Mouse (Mus musculus) right cerebral cortex, postnatal 10 days (tissue): ENCODE data around the gene Akap2.

ENCODE experiments used
- DNase-seq, 2 experiments: peaks; one replicate each; pipeline ENCODE4 v3.0.0; 2021; ENCODE audit warnings: low spot score in 2 of 2

Gene Akap2

GRCm38 (mm10) chr4:57717354-57717753 is at the start of gene Akap2:
Gene Akap2, plus strand, starts transcription at chr4:57717657.
- no peak for DNase-seq

GRCm38 (mm10) chr4:57670813-57671469 is 46.5 kb upstream of the Akap2 start:
- peak in 1 of 2 experiments; percentile 42 for DNase-seq

GRCm38 (mm10) chr4:57672541-57672940 is 44.9 kb upstream of the Akap2 start:
- no peak for DNase-seq

- DNase-seq, result peak; percentile 81 to 90
These were observed 44.2 kb upstream of the Akap2 start for GRCm38 (mm10) chr4:57672996-57673906.

- no peak for DNase-seq
These were observed 43.1 kb upstream of the Akap2 start for GRCm38 (mm10) chr4:57674351-57674750.

GRCm38 (mm10) chr4:57675387-57675786 is 42.1 kb upstream of the Akap2 start:
- DNase-seq, result peak in 1 of 2 experiments; percentile 39

GRCm38 (mm10) chr4:57677916-57678315 is 39.5 kb upstream of the Akap2 start:
- DNase-seq, result no peak

GRCm38 (mm10) chr4:57678991-57679457 is 38.4 kb upstream of the Akap2 start:
- DNase-seq, result no peak

GRCm38 (mm10) chr4:57680186-57680585 is 37.3 kb upstream of the Akap2 start:
- no peak for DNase-seq

- DNase-seq, result no peak
These were observed 35.9 kb upstream of the Akap2 start for GRCm38 (mm10) chr4:57681511-57681910.

GRCm38 (mm10) chr4:57682341-57682740 is 35.1 kb upstream of the Akap2 start:
- DNase-seq, result no peak

GRCm38 (mm10) chr4:57682944-57683343 is 34.5 kb upstream of the Akap2 start:
- DNase-seq, result no peak

- DNase-seq, result no peak
These were observed 32.7 kb upstream of the Akap2 start for GRCm38 (mm10) chr4:57684676-57685215.

- no peak for DNase-seq
These were observed 30.7 kb upstream of the Akap2 start for GRCm38 (mm10) chr4:57686736-57687135.

- DNase-seq, result no peak
These were observed 29.9 kb upstream of the Akap2 start for GRCm38 (mm10) chr4:57687583-57687982.

GRCm38 (mm10) chr4:57688131-57688530 is 29.3 kb upstream of the Akap2 start:
- DNase-seq, result no peak

- no peak for DNase-seq
These were observed 27.5 kb upstream of the Akap2 start for GRCm38 (mm10) chr4:57690001-57690400.

GRCm38 (mm10) chr4:57690805-57691204 is 26.7 kb upstream of the Akap2 start:
- DNase-seq, result no peak

GRCm38 (mm10) chr4:57694356-57695136 is 22.9 kb upstream of the Akap2 start:
- no peak for DNase-seq

- DNase-seq, result no peak
These were observed 20.5 kb upstream of the Akap2 start for GRCm38 (mm10) chr4:57696955-57697354.

- DNase-seq, result no peak
These were observed 19.4 kb upstream of the Akap2 start for GRCm38 (mm10) chr4:57697918-57698611.
